Mouse (Mus musculus): ENCODE measurements around the gene Peli1. TPM values are rescaled to one million over a fixed set of nuclear protein-coding genes. Genes with fewer than 3 reads are reported as not detected.
A peak's percentile ranks its signal among the peaks of the same experiment; 100 is the strongest.

The Peli1 gene
- polyA plus RNA-seq, 1 experiment from 2014 or later, result 11.7 TPM

- Histone ChIP-seq H3K9me3 (replicated peaks) (no peaks in the 10 kb centered on the region), H3K4me2 (peak overlapping the region; percentile 23), H3K27me3 (peaks cover 4% of the 10 kb centered on the region; the same call in 1 of the 2 replicates), H3K4me1 (replicated peaks) (peaks cover 22% of the 10 kb centered on the region), H3K27ac (replicated peaks) (no peak overlapping the region), H3K4me3 (replicated peaks) (peak overlapping the region; percentile 11; the same call in 1 of the 2 replicates), H3K9ac (no peak overlapping the region), H3K36me3 (replicated peaks) (no peaks in the 10 kb centered on the region)
- WGBS (ENCODE audit: insufficient replicate concordance), result 48% methylated on average over 3 of the region's 3 CpGs
- ATAC-seq (ENCODE audit: insufficient read depth), result no peak
Observed at GRCm38 (mm10) chr11:21093081-21093815, 2.2 kb downstream of the Peli1 start.

GRCm38 (mm10) chr11:21096590-21096989 is 5.5 kb downstream of the Peli1 start:
- Histone ChIP-seq H3K27me3 (no peaks in the 10 kb centered on the region), H3K36me3 (replicated peaks) (no peaks in the 10 kb centered on the region), H3K4me2 (no peak overlapping the region), H3K9me3 (replicated peaks) (no peaks in the 10 kb centered on the region), H3K9ac (no peak overlapping the region), H3K4me1 (replicated peaks) (peaks cover 29% of the 10 kb centered on the region), H3K27ac (replicated peaks) (no peak overlapping the region), H3K4me3 (replicated peaks) (no peak overlapping the region)
- no peak for ATAC-seq (ENCODE audit: insufficient read depth)
- 64% methylated on average over 2 of the region's 2 CpGs for WGBS (ENCODE audit: insufficient replicate concordance)

- 35% methylated on average over 2 of the region's 2 CpGs for whole genome bisulfite sequencing (ENCODE audit: insufficient replicate concordance)
Observed at GRCm38 (mm10) chr11:21098457-21098856, 7.4 kb downstream of the Peli1 start.

GRCm38 (mm10) chr11:21100704-21101103 is 9.6 kb downstream of the Peli1 start:
- ATAC-seq (ENCODE audit: insufficient read depth), result no peak
- no peaks in the 10 kb centered on the region for H3K9me3 ChIP-seq (replicated peaks)
- 88% methylated on average over 1 of the region's 1 CpGs for WGBS (ENCODE audit: insufficient replicate concordance)
- H3K4me2 ChIP-seq, result no peak overlapping the region
- no peak overlapping the region for H3K4me3 ChIP-seq (replicated peaks)
- H3K36me3 ChIP-seq (replicated peaks), result no peaks in the 10 kb centered on the region
- no peak overlapping the region for H3K27ac ChIP-seq (replicated peaks)
- H3K9ac ChIP-seq, result no peak overlapping the region
- H3K4me1 ChIP-seq (replicated peaks), result peaks cover 29% of the 10 kb centered on the region
- no peaks in the 10 kb centered on the region for H3K27me3 ChIP-seq

More at GRCm38 (mm10) chr11:21098457-21098856, 7.4 kb downstream of the Peli1 start:
- no peaks in the 10 kb centered on the region for H3K9me3 ChIP-seq (replicated peaks)
- H3K4me2 ChIP-seq, result peak overlapping the region; percentile 15; the same call in 1 of the 2 replicates
- H3K36me3 ChIP-seq (replicated peaks), result no peaks in the 10 kb centered on the region
- H3K4me3 ChIP-seq (replicated peaks), result no peak overlapping the region
- no peaks in the 10 kb centered on the region for H3K27me3 ChIP-seq
- ATAC-seq (ENCODE audit: insufficient read depth), result no peak
- H3K9ac ChIP-seq, result no peak overlapping the region
- peaks cover 21% of the 10 kb centered on the region for H3K4me1 ChIP-seq (replicated peaks)
- H3K27ac ChIP-seq (replicated peaks), result no peak overlapping the region

GRCm38 (mm10) chr11:21101286-21101685 is 10.2 kb downstream of the Peli1 start:
- H3K4me1 ChIP-seq (replicated peaks), result peaks cover 29% of the 10 kb centered on the region
- H3K9ac ChIP-seq, result no peak overlapping the region
- H3K9me3 ChIP-seq (replicated peaks), result no peaks in the 10 kb centered on the region
- WGBS (ENCODE audit: insufficient replicate concordance), result 46% methylated on average over 4 of the region's 4 CpGs
- ATAC-seq (ENCODE audit: insufficient read depth), result no peak
- no peaks in the 10 kb centered on the region for H3K36me3 ChIP-seq (replicated peaks)
- no peak overlapping the region for H3K4me2 ChIP-seq
- no peaks in the 10 kb centered on the region for H3K27me3 ChIP-seq
- H3K4me3 ChIP-seq (replicated peaks), result no peak overlapping the region
- H3K27ac ChIP-seq (replicated peaks), result no peak overlapping the region

GRCm38 (mm10) chr11:21102273-21103005 is 11.3 kb downstream of the Peli1 start:
- peaks cover 26% of the 10 kb centered on the region for H3K4me1 ChIP-seq (replicated peaks)
- H3K36me3 ChIP-seq (replicated peaks), result peaks cover 6% of the 10 kb centered on the region; the same call in 1 of the 2 replicates
- H3K4me3 ChIP-seq (replicated peaks), result no peak overlapping the region
- no peak overlapping the region for H3K27ac ChIP-seq (replicated peaks)
- no peaks in the 10 kb centered on the region for H3K27me3 ChIP-seq
- no peak for ATAC-seq (ENCODE audit: insufficient read depth)
- no peak overlapping the region for H3K9ac ChIP-seq
- H3K4me2 ChIP-seq, result no peak overlapping the region
- no peaks in the 10 kb centered on the region for H3K9me3 ChIP-seq (replicated peaks)
- 85% methylated on average over 6 of the region's 6 CpGs for WGBS (ENCODE audit: insufficient replicate concordance)

GRCm38 (mm10) chr11:21103186-21103585 is 12.1 kb downstream of the Peli1 start:
- Histone ChIP-seq H3K9me3 (replicated peaks) (no peaks in the 10 kb centered on the region), H3K4me2 (no peak overlapping the region), H3K4me3 (replicated peaks) (no peak overlapping the region), H3K4me1 (replicated peaks) (peaks cover 23% of the 10 kb centered on the region), H3K9ac (no peak overlapping the region), H3K27me3 (no peaks in the 10 kb centered on the region), H3K27ac (replicated peaks) (no peak overlapping the region), H3K36me3 (replicated peaks) (peaks cover 6% of the 10 kb centered on the region; the same call in 1 of the 2 replicates)
- 43% methylated on average over 2 of the region's 2 CpGs for WGBS (ENCODE audit: insufficient replicate concordance)
- no peak for ATAC-seq (ENCODE audit: insufficient read depth)

GRCm38 (mm10) chr11:21105393-21105792 is 14.3 kb downstream of the Peli1 start:
- H3K4me2 ChIP-seq, result no peak overlapping the region
- ATAC-seq (ENCODE audit: insufficient read depth), result no peak

GRCm38 (mm10) chr11:21107120-21107519 is 16.0 kb downstream of the Peli1 start:
- Histone ChIP-seq H3K27ac (replicated peaks) (no peak overlapping the region), H3K36me3 (replicated peaks) (peaks cover 6% of the 10 kb centered on the region; the same call in 1 of the 2 replicates), H3K4me1 (replicated peaks) (peaks cover 11% of the 10 kb centered on the region), H3K9me3 (replicated peaks) (no peaks in the 10 kb centered on the region), H3K4me3 (replicated peaks) (no peak overlapping the region), H3K27me3 (no peaks in the 10 kb centered on the region), H3K4me2 (no peak overlapping the region), H3K9ac (no peak overlapping the region)
- 91% methylated on average over 1 of the region's 1 CpGs for WGBS (ENCODE audit: insufficient replicate concordance)
- ATAC-seq (ENCODE audit: insufficient read depth), result no peak

More at GRCm38 (mm10) chr11:21105393-21105792, 14.3 kb downstream of the Peli1 start:
- WGBS (ENCODE audit: insufficient replicate concordance), result 27% methylated on average over 1 of the region's 1 CpGs
- no peaks in the 10 kb centered on the region for H3K9me3 ChIP-seq (replicated peaks)
- peaks cover 6% of the 10 kb centered on the region; the same call in 1 of the 2 replicates for H3K36me3 ChIP-seq (replicated peaks)
- peaks cover 18% of the 10 kb centered on the region for H3K4me1 ChIP-seq (replicated peaks)
- no peak overlapping the region for H3K4me3 ChIP-seq (replicated peaks)
- H3K27ac ChIP-seq (replicated peaks), result no peak overlapping the region
- no peak overlapping the region for H3K9ac ChIP-seq
- H3K27me3 ChIP-seq, result no peaks in the 10 kb centered on the region

- Histone ChIP-seq H3K9ac (no peak overlapping the region), H3K4me1 (replicated peaks) (peaks cover 11% of the 10 kb centered on the region), H3K4me3 (replicated peaks) (no peak overlapping the region), H3K27ac (replicated peaks) (no peak overlapping the region), H3K9me3 (replicated peaks) (no peaks in the 10 kb centered on the region), H3K27me3 (no peaks in the 10 kb centered on the region), H3K36me3 (replicated peaks) (peaks cover 6% of the 10 kb centered on the region; the same call in 1 of the 2 replicates), H3K4me2 (no peak overlapping the region)
- WGBS (ENCODE audit: insufficient replicate concordance), result 82% methylated on average over 2 of the region's 2 CpGs
- no peak for ATAC-seq (ENCODE audit: insufficient read depth)
Observed at GRCm38 (mm10) chr11:21109279-21109678, 18.2 kb downstream of the Peli1 start.

- Histone ChIP-seq H3K4me3 (replicated peaks) (no peak overlapping the region), H3K27me3 (no peaks in the 10 kb centered on the region), H3K9me3 (replicated peaks) (no peaks in the 10 kb centered on the region), H3K4me2 (no peak overlapping the region), H3K36me3 (replicated peaks) (no peaks in the 10 kb centered on the region), H3K4me1 (replicated peaks) (0 out of 2 replicates have a peak, but pooled peaks cover under 1% of the 10 kb centered on the region), H3K27ac (replicated peaks) (no peak overlapping the region), H3K9ac (no peak overlapping the region)
- ATAC-seq (ENCODE audit: insufficient read depth), result no peak
- 77% methylated on average over 2 of the region's 2 CpGs for WGBS (ENCODE audit: insufficient replicate concordance)
Observed at GRCm38 (mm10) chr11:21114516-21114915, 23.4 kb downstream of the Peli1 start.
